In the genomic region with DNA sequence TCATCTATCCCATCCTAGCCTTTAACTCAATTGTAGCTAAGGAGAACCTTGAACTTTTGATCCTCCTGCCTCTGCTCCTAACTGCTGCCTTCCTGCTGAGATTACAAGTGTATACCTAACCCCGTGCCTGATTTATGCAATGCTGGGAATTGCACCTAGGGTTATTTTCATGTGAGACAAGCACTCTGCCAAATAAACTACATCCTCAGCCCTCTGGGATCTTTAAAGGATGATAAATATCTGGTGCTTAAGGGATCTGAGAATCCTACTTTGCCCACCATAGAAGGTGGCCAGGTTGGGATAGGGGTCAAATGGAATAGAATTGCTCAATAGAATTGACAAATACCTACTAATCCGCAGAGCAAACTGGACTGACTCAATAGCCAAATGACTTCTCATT, we compare ENCODE assay signal across 13 mouse cellular contexts. TPM values are rescaled to one million over a fixed set of nuclear protein-coding genes. Genes with fewer than 3 reads are reported as not detected.
"Had no signal": no experiment of that assay in that cellular context is flagged by ENCODE, and none has a peak within 500 bp of the region (broad histone marks: within the 10 kb centered on the region; RNA-seq: fewer than 3 reads in every experiment).

No protein-coding gene starts in this region.

- DNase-seq: left cerebral cortex, postnatal 4 days; liver; liver, embryonic 13.5 days; liver, postnatal 0 days; lung, adult 18-20 months; lung, adult 2 months; lung, embryonic 14.5 days; lung, postnatal 10 days; lung, postnatal 14 days; lung, postnatal 36 days; lung, postnatal 4 days; midbrain, embryonic 14.5 days had no signal

RNA-seq across cellular contexts. Expression of a gene that starts 49.3 kb away (rescaled TPM):
- polyA plus RNA-seq: liver, adult 2 months had no signal
